Mouse (Mus musculus) CH12.LX (cell line): Measurements from ENCODE around the gene Zfand5. TPM values are rescaled to one million over a fixed set of nuclear protein-coding genes. Genes with fewer than 3 reads are reported as not detected.
A peak's percentile ranks its signal among the peaks of the same experiment; 100 is the strongest.

Source experiments
- DNase-seq: peaks from one replicate; pipeline ENCODE4 v3.0.0-alpha.2; 2013; ENCODE audit errors: extremely low read depth
- H3K27ac ChIP-seq: 2 replicates; pipeline ENCODE4 v1.5.1; 2012; ENCODE audit warnings: low read depth, mild to moderate bottlenecking, control low read depth, moderate library complexity; ENCODE audit not compliant: insufficient read depth
- H3K27me3 ChIP-seq: replicated peaks from 2 replicates; pipeline ENCODE3; 2012; ENCODE audit warnings: inconsistent platforms
- H3K36me3 ChIP-seq, 2 experiments: replicated peaks in 1 of 2; 2 replicates each; pipeline versions ENCODE3 to v1.6.1; 2012; ENCODE audit warnings: inconsistent platforms in 1 of 2, low read length in 1 of 2, mild to moderate bottlenecking in 1 of 2, mixed read lengths in 1 of 2, moderate library complexity in 1 of 2; ENCODE audit not compliant: control insufficient read depth in 1 of 2, insufficient read depth in 1 of 2
- H3K4me1 ChIP-seq, 2 experiments: 2 replicates each; pipeline ENCODE4 v1.6.1; 2012; ENCODE audit warnings: inconsistent platforms in 1 of 2, moderate library complexity in 1 of 2; ENCODE audit not compliant: insufficient read depth in 2 of 2, control insufficient read depth in 1 of 2
- H3K4me2 ChIP-seq: 2 replicates; pipeline ENCODE4 v1.6.1; 2012; ENCODE audit warnings: low read depth, mild to moderate bottlenecking, control low read depth; ENCODE audit not compliant: poor library complexity, insufficient read depth, severe bottlenecking
- H3K4me3 ChIP-seq, 3 experiments: fragments of 150-350 bp in 1 of 3; sonication (generic) in 1 of 3; replicated peaks in 1 of 3; 2 replicates each; pipeline versions ENCODE3 to v1.5.1; 2011 to 2012; ENCODE audit warnings: low read depth in 2 of 3, low read length in 2 of 3, mild to moderate bottlenecking in 2 of 3, moderate library complexity in 2 of 3, control low read depth in 1 of 3, improper control_type of control experiment in 1 of 3, inconsistent platforms in 1 of 3, mixed read lengths in 1 of 3; ENCODE audit not compliant: poor library complexity in 1 of 3
- H3K79me2 ChIP-seq: replicated peaks from 2 replicates; pipeline ENCODE4 v1.6.1; 2012; ENCODE audit warnings: mild to moderate bottlenecking, moderate library complexity; ENCODE audit not compliant: control insufficient read depth, poor library complexity, insufficient read depth, severe bottlenecking; ENCODE audit errors: extremely low read depth
- H3K9ac ChIP-seq: 2 replicates; pipeline ENCODE4 v1.6.1; 2012; ENCODE audit warnings: low read depth, mild to moderate bottlenecking, control low read depth, moderate library complexity; ENCODE audit not compliant: insufficient read depth
- H3K9me3 ChIP-seq: replicated peaks from 2 replicates; pipeline ENCODE3; 2012; ENCODE audit warnings: low read length, inconsistent platforms, mixed read lengths
- BHLHE40 ChIP-seq: IDR thresholded peaks from 2 replicates; pipeline ENCODE4 v1.6.1; 2011; ENCODE audit warnings: mild to moderate bottlenecking, low read depth, low read length, improper control_type of control experiment
- CHD1 ChIP-seq: IDR thresholded peaks from 2 replicates; pipeline ENCODE4 v1.6.1; 2012; ENCODE audit warnings: low read depth, low read length, improper control_type of control experiment, inconsistent platforms
- CHD2 ChIP-seq: IDR thresholded peaks from 2 replicates; pipeline ENCODE4 v1.6.1; 2011; ENCODE audit warnings: low read length, improper control_type of control experiment
- CTCF ChIP-seq, 2 experiments: IDR thresholded peaks in 1 of 2; conservative IDR thresholded peaks in 1 of 2; 2 replicates each; pipeline ENCODE4 v1.5.1; 2011 to 2012; ENCODE audit warnings: low read depth in 2 of 2, low read length in 2 of 2, improper control_type of control experiment in 1 of 2, inconsistent platforms in 1 of 2, mild to moderate bottlenecking in 1 of 2, moderate library complexity in 1 of 2
- E2F4 ChIP-seq: IDR thresholded peaks from 2 replicates; pipeline ENCODE4 v1.6.1; 2011; ENCODE audit warnings: low read depth, low read length, improper control_type of control experiment; ENCODE audit not compliant: insufficient replicate concordance
- ELF1 ChIP-seq: IDR thresholded peaks from 2 replicates; pipeline ENCODE4 v1.6.1; 2014; ENCODE audit warnings: low read depth, mild to moderate bottlenecking, inconsistent platforms, low read length, improper control_type of control experiment
- EP300 ChIP-seq: IDR thresholded peaks from 2 replicates; pipeline ENCODE4 v1.6.1; 2011; ENCODE audit warnings: low read length, improper control_type of control experiment
- ETS1 ChIP-seq: conservative IDR thresholded peaks from 2 replicates; pipeline ENCODE4 v1.6.1; 2012; ENCODE audit warnings: low read depth, mild to moderate bottlenecking, inconsistent platforms, low read length, improper control_type of control experiment, moderate library complexity
- HCFC1 ChIP-seq: IDR thresholded peaks from 2 replicates; pipeline ENCODE4 v1.6.1; 2012; ENCODE audit warnings: low read depth, mild to moderate bottlenecking, inconsistent platforms, low read length, improper control_type of control experiment
- IRF4 ChIP-seq: IDR thresholded peaks from 2 replicates; pipeline ENCODE4 v1.6.1; 2014; ENCODE audit warnings: low read depth, mild to moderate bottlenecking, inconsistent platforms, low read length, improper control_type of control experiment
- JUN ChIP-seq: IDR thresholded peaks from 2 replicates; pipeline ENCODE4 v1.6.1; 2011; ENCODE audit warnings: low read depth, mild to moderate bottlenecking, low read length, improper control_type of control experiment, moderate library complexity; ENCODE audit not compliant: insufficient read depth
- JUND ChIP-seq: conservative IDR thresholded peaks from 2 replicates; pipeline ENCODE4 v1.6.1; 2011; ENCODE audit warnings: low read depth, low read length, improper control_type of control experiment
- KAT2A ChIP-seq: IDR thresholded peaks from 2 replicates; pipeline ENCODE4 v1.6.1; 2012; ENCODE audit warnings: low read length, improper control_type of control experiment, inconsistent platforms; ENCODE audit not compliant: insufficient replicate concordance
- MAFK ChIP-seq: IDR thresholded peaks from 2 replicates; pipeline ENCODE4 v1.6.1; 2011; ENCODE audit warnings: low read length, improper control_type of control experiment; ENCODE audit not compliant: insufficient replicate concordance
- MAX ChIP-seq: IDR thresholded peaks from 2 replicates; pipeline ENCODE4 v1.6.1; 2011; ENCODE audit warnings: low read length, improper control_type of control experiment
- MAZ ChIP-seq: IDR thresholded peaks from 2 replicates; pipeline ENCODE4 v1.6.1; 2012; ENCODE audit warnings: low read depth, mild to moderate bottlenecking, inconsistent platforms, low read length, improper control_type of control experiment, moderate library complexity
- MEF2A ChIP-seq: IDR thresholded peaks from 2 replicates; pipeline ENCODE4 v1.6.1; 2014; ENCODE audit warnings: low read depth, mild to moderate bottlenecking, inconsistent platforms, low read length, improper control_type of control experiment, borderline replicate concordance
- MXI1 ChIP-seq: IDR thresholded peaks from 2 replicates; pipeline ENCODE4 v1.6.1; 2011; ENCODE audit warnings: mild to moderate bottlenecking, low read depth, low read length, improper control_type of control experiment
- MYC ChIP-seq: IDR thresholded peaks from 2 replicates; pipeline ENCODE4 v1.6.1; 2011; ENCODE audit warnings: low read depth, mild to moderate bottlenecking, improper control_type of control experiment, low read length
- NELFE ChIP-seq: IDR thresholded peaks from 2 replicates; pipeline ENCODE4 v1.6.1; 2011; ENCODE audit warnings: low read depth, low read length, improper control_type of control experiment
- NRF1 ChIP-seq: IDR thresholded peaks from 2 replicates; pipeline ENCODE4 v1.6.1; 2014; ENCODE audit warnings: low read depth, mild to moderate bottlenecking, inconsistent platforms, low read length, improper control_type of control experiment, moderate library complexity
- PAX5 ChIP-seq: IDR thresholded peaks from 2 replicates; pipeline ENCODE4 v1.6.1; 2012; ENCODE audit warnings: low read length, inconsistent platforms, mixed read lengths
- POLR2A ChIP-seq: IDR thresholded peaks from 2 replicates; pipeline ENCODE4 v1.6.1; 2011; ENCODE audit warnings: low read depth, mild to moderate bottlenecking, improper control_type of control experiment, low read length
- POLR2AphosphoS2 ChIP-seq: IDR thresholded peaks from 2 replicates; pipeline ENCODE4 v1.6.1; 2011; ENCODE audit warnings: low read depth, low read length, improper control_type of control experiment
- RAD21 ChIP-seq: IDR thresholded peaks from 2 replicates; pipeline ENCODE4 v1.6.1; 2011; ENCODE audit warnings: low read depth, mild to moderate bottlenecking, low read length, improper control_type of control experiment, moderate library complexity
- RCOR1 ChIP-seq: conservative IDR thresholded peaks from 2 replicates; pipeline ENCODE4 v1.6.1; 2012; ENCODE audit warnings: low read depth, mild to moderate bottlenecking, inconsistent platforms, low read length, improper control_type of control experiment
- SIN3A ChIP-seq: IDR thresholded peaks from 2 replicates; pipeline ENCODE4 v1.6.1; 2012; ENCODE audit warnings: low read length, improper control_type of control experiment, inconsistent platforms
- SMC3 ChIP-seq: IDR thresholded peaks from 2 replicates; pipeline ENCODE4 v1.6.1; 2011; ENCODE audit warnings: low read depth, low read length, improper control_type of control experiment
- TBP ChIP-seq: conservative IDR thresholded peaks from 2 replicates; pipeline ENCODE4 v1.6.1; 2011; ENCODE audit warnings: low read depth, low read length, improper control_type of control experiment
- TCF12 ChIP-seq: IDR thresholded peaks from 2 replicates; pipeline ENCODE4 v1.6.1; 2014; ENCODE audit warnings: low read depth, mild to moderate bottlenecking, inconsistent platforms, low read length, improper control_type of control experiment
- UBTF ChIP-seq: IDR thresholded peaks from 2 replicates; pipeline ENCODE4 v1.6.1; 2012; ENCODE audit warnings: low read depth, mild to moderate bottlenecking, inconsistent platforms, low read length, improper control_type of control experiment, moderate library complexity
- USF1 ChIP-seq: IDR thresholded peaks from 2 replicates; pipeline ENCODE4 v1.6.1; 2014; ENCODE audit warnings: low read depth, mild to moderate bottlenecking, inconsistent platforms, low read length, improper control_type of control experiment
- USF2 ChIP-seq: conservative IDR thresholded peaks from 2 replicates; pipeline ENCODE4 v1.6.1; 2011; ENCODE audit warnings: low read depth, low read length, improper control_type of control experiment
- ZC3H11A ChIP-seq: IDR thresholded peaks from 2 replicates; pipeline ENCODE4 v1.6.1; 2012; ENCODE audit warnings: low read depth, mild to moderate bottlenecking, inconsistent platforms, low read length, improper control_type of control experiment
- ZKSCAN1 ChIP-seq: IDR thresholded peaks from 2 replicates; pipeline ENCODE4 v1.6.1; 2012; ENCODE audit warnings: low read depth, inconsistent platforms, low read length, improper control_type of control experiment, borderline replicate concordance
- ZMIZ1 ChIP-seq: IDR thresholded peaks from 2 replicates; pipeline ENCODE4 v1.6.1; 2012; ENCODE audit warnings: low read depth, mild to moderate bottlenecking, inconsistent platforms, low read length, improper control_type of control experiment
- ZNF384 ChIP-seq: IDR thresholded peaks from 2 replicates; pipeline ENCODE4 v1.6.1; 2012; ENCODE audit warnings: low read depth, low read length, improper control_type of control experiment, inconsistent platforms
- dilution Hi-C: fragments of 300-500 bp; cut with MboI; formaldehyde crosslinking; loops from 2 replicates; pipeline ENCODE4 v1.14.3; 2020; ENCODE audit warnings: low sequenced_read_pairs; ENCODE audit not compliant: extremely low pct_unique_long_range_greater_than_20kb, extremely low pct_ligation_motif_present
- in situ Hi-C: fragments of 300-500 bp; cut with MboI; formaldehyde crosslinking; loops from 3 replicates; pipeline ENCODE4 v1.14.3; 2019; ENCODE audit warnings: low sequenced_read_pairs, low pct_ligation_motif_present, low pct_unique_long_range_greater_than_20kb, mixed read lengths
- polyA plus RNA-seq: library from polyadenylated mRNA; unstranded; fragments of >175 nt; gene quantifications from 2 replicates; pipeline ENCODE4 v1.2.1, GENCODE M21; 2012; ENCODE audit warnings: low read depth; ENCODE audit not compliant: insufficient read length
- total RNA-seq, 2 experiments: library from RNA; depleted of rRNA; stranded (reverse); fragments of 300-350 nt in 1 of 2; fragments of >200 nt in 1 of 2; gene quantifications; 2 replicates each; pipeline ENCODE4 v1.2.3; 2012 to 2014

Gene Zfand5
- total RNA-seq (2012; rRNA removed) (40.9 and 44.7 TPM in 2 replicates), total RNA-seq (2014; rRNA removed) (87.9 and 107 TPM in 2 replicates), polyA plus RNA-seq (65.8 and 71.8 TPM in 2 replicates)

DNA sequence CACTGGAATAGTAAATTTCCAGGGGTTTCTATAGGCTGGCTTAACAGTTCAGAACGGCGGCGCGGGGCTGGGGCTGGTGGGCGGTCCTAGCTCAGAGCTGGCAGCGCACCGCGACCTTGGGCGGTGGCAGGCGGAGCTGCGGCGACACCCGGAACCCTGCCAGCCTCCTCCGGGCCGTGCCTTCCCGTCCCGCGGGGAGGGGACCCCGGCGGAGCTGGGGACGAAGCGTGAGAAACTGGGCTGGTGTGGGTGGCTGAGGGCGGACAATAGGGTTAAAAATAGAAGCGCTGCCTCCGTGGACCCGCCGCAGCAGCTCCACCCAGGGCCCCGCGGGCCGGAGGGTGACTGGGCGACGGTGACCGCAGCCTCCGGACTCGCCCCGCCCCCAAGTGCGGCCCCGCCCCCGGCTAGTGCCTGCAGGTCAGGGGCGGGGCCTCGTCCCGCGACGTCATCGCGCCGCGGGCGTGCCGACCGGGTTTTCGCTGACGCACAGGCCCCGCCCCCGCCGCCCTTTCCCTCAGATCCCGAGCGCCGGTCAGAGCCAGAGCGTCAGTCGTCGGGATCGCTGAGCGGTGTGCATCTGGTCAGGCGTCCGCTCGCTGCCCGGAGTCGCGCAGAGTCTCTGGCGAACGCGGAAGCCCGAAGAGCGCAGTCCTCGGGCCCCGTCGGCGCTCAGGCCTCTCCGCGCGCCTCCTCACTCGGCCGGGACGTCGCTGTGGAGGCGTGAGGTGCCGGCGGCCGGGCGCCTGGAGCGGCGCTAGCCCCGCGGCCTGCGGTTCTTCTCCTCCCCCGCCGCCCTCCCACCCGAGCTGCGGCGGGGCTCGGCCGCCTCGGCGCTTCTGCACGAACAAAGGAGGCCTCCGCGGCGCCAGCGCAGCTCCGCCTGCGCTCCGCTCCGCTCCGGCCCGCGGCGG, at the start of gene Zfand5:
TSS of gene Zfand5 (plus strand) at position 538 of the 914 bp plus-strand sequence.
- Histone ChIP-seq H3K4me1 (peaks cover 0 to 33% of the 10 kb centered on the region in 2 experiments; a peak in 3 of 4 replicates), H3K4me2 (peak within 1 kb of the TSS; percentile 76), H3K27me3 (no peaks in the 10 kb centered on the region), H3K36me3 (peaks cover 4 to 7% of the 10 kb centered on the region in 2 experiments), H3K9me3 (no peaks in the 10 kb centered on the region), H3K4me3 (peak within 1 kb of the TSS; percentile 73 to 93 (median 87)), H3K27ac (peak within 1 kb of the TSS; percentile 83), H3K9ac (peak within 1 kb of the TSS; percentile 89), H3K79me2 (peaks cover 40% of the 10 kb centered on the region)
- in situ Hi-C loops (loop anchor here (25.0 kb wide), 2 partner anchors 135 to 235 kb away; no protein-coding TSS in a partner anchor), dilution Hi-C loops (no loop called here)
- DNase-seq = peak; percentile 90
- TF ChIP-seq PAX5 = no peak
- TF ChIP-seq RCOR1 = no peak
- TF ChIP-seq CTCF (conservative IDR thresholded peaks at IDR 0.05 in 1 of 2, IDR thresholded peaks at IDR 0.05 in 1 of 2; ENCODE audit: low read depth in 2 of 2, low read length in 2 of 2) = no peak
- TF ChIP-seq ZKSCAN1 = no peak
- TF ChIP-seq ELF1 = peak; percentile 73
- TF ChIP-seq IRF4 = peak; percentile 67
- TF ChIP-seq BHLHE40 = no peak
- TF ChIP-seq USF2 = no peak
- no peak; the same call in 1 of the 2 replicates for TF ChIP-seq MAZ
- no peak for TF ChIP-seq ZC3H11A
- TF ChIP-seq EP300 = no peak
- no peak for TF ChIP-seq CHD1
- 0 out of 2 replicates have a peak, but pooled peaks have one; percentile 37 for TF ChIP-seq MXI1
- no peak for TF ChIP-seq JUN
- TF ChIP-seq ZMIZ1 = peak; percentile 99
- TF ChIP-seq MAFK = 0 out of 2 replicates have a peak, but pooled peaks have one; percentile 17
- peak; percentile 55; the same call in 1 of the 2 replicates for TF ChIP-seq SIN3A
- TF ChIP-seq USF1 = no peak
- no peak for TF ChIP-seq RAD21
- TF ChIP-seq E2F4 = no peak
- peak; percentile 97 for TF ChIP-seq POLR2AphosphoS2
- no peak for TF ChIP-seq JUND
- no peak for TF ChIP-seq ZNF384
- TF ChIP-seq POLR2A = peak; percentile 100
- TF ChIP-seq NRF1 = peak; percentile 38
- peak; percentile 11; the same call in 1 of the 2 replicates for TF ChIP-seq MAX
- no peak for TF ChIP-seq MYC
- peak; percentile 48 for TF ChIP-seq HCFC1
- TF ChIP-seq SMC3 = peak; percentile 11; the same call in 1 of the 2 replicates
- TF ChIP-seq KAT2A = no peak
- peak; percentile 85 for TF ChIP-seq MEF2A
- peak; percentile 99 for TF ChIP-seq NELFE
- peak; percentile 95 for TF ChIP-seq UBTF
- no peak for TF ChIP-seq CHD2
- peak; percentile 95 for TF ChIP-seq TCF12
- peak; percentile 83 for TF ChIP-seq TBP
- TF ChIP-seq ETS1 = no peak
